Mouse (Mus musculus) A20 (cell line): ENCODE results near the gene Pim3.

Source experiments
- DNase-seq: peaks from one replicate; pipeline ENCODE4 v3.0.0-alpha.2; 2011; ENCODE audit warnings: low read depth, low spot score

The Pim3 gene

DNA sequence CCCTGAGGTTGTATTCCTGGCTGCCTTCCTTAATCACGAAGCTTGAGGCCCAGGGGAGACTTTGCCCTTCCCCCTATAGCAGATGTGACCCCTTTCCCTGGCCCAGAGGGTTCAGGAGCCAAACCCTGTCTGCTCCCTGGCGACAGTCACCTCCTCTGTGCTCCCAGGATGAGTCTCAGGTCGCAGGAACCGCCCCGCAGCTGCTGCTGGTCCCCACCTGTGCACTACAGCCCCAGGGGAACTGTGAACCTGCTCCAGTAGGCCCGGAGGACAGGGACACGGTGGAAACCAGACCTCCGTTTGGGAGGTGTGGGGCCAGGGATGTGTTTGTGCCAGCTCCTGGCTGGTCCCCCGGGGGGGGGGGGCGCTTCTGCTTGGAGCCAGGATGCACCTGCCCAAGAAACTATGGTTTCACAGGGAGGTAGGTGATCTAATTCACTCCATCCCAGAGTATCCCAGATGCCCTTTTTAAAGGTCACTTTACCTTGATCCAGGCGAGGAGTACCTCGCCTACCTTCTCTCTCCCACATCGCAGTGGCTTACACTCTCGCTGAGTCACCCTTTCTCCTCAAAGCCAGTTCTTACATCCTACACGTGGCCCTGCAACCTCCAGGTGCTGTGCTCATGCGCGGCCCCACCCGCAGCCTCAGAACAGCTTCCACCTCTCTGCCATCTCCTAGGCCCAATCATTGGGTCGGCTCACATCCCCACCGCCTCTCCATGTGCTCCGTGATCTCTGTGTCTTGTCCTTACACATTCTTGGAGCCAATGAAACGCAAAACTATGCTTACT, 19.5 kb downstream of the Pim3 start:
- no peak for DNase-seq

DNA sequence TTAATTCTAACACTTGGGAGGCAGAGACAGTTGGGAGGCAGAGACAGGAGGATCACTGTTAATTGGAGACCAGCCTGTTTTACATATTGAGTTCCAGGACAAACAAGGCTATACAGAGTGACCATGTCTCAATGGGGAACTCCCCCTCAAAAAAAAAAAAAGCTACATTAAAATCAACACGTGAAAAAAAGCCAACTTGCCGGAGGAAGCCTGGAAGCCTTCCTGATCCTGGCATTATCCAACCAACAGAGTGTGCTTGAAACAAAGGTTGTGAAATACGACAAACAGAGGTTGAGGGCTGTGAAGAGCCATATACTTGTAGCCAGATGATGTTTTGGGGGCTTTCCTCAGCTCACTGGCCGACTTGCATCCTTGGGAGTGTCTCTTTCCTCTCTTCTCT, 20.9 kb downstream of the Pim3 start:
- no peak for DNase-seq

DNA sequence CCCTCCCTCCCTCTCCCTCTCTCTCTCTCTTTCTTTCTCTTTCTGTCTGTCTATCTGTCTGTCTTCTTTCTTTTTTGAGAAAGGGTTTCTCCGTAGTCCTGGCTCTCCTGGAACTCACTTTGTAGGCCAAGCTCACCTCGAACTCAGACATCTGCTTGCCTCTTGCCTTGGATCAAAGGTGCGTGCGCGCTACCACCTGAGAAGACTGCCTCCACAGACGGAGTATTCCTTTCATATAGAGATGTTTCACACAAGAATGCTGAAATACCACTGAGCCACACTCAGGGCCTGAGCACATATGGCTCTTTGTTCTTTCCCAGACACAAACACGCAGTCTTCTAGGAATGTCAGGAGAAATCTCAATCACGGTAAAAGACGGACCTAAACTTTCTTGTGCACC, 21.4 kb downstream of the Pim3 start:
- DNase-seq: no peak

DNA sequence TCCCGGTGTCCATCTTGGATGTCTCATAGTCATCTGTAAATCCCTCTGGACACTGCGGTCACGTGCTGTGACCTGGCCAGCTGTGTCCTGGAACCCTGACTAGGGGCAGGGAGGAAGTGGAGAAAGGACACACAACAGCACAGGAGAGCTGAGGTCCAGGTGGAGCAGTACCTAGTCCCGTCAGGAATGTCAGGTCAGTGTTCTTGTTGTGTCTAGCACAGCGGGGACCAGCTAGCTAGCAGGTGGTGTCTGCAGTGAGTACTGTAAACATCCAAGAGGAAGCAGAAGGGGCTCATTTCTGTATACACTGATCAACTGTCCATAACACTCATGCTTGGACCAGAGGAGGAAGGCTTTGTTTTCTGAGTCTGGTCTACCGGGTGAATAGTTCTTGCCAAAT, 23.4 kb downstream of the Pim3 start:
- no peak for DNase-seq

DNA sequence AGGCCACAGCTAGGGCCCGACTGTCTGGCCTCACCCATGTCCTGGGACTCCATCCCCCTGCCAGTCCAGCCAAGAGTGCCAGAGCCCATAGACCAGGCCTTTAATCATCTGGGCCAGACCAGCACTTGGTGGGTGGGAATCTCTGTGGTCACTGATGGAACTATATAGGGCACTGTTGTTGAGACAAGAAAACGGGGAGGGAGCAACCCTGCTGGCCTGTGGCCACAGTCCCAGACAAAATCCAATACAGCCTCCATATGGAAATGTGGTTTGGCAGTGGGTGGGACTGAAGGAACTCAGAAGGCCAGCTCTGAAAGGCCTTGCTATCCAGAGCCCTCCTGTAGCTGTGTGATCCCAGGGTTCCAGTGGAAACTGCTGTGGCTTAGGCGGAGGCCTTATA, 27.0 kb downstream of the Pim3 start:
- DNase-seq: no peak

DNA sequence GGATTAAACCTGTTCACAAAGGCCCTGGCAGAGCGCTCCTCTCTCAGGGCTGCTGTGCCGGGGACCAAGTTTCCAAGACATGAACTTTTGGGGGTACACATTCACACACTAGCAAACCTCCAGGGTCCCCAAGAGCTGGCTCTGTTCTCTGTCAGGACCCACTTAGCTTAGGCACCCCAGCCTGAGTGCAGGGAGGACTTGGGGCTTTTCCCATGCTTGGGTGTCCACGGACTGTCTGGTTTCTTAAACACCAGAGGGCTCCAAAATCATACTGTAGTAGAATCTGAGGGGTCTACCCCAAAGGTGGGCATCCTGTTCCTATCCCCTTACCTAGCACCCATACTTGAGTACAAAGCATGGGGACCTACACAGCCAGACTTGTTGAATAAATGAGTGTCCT, 28.0 kb downstream of the Pim3 start:
- no peak for DNase-seq

DNA sequence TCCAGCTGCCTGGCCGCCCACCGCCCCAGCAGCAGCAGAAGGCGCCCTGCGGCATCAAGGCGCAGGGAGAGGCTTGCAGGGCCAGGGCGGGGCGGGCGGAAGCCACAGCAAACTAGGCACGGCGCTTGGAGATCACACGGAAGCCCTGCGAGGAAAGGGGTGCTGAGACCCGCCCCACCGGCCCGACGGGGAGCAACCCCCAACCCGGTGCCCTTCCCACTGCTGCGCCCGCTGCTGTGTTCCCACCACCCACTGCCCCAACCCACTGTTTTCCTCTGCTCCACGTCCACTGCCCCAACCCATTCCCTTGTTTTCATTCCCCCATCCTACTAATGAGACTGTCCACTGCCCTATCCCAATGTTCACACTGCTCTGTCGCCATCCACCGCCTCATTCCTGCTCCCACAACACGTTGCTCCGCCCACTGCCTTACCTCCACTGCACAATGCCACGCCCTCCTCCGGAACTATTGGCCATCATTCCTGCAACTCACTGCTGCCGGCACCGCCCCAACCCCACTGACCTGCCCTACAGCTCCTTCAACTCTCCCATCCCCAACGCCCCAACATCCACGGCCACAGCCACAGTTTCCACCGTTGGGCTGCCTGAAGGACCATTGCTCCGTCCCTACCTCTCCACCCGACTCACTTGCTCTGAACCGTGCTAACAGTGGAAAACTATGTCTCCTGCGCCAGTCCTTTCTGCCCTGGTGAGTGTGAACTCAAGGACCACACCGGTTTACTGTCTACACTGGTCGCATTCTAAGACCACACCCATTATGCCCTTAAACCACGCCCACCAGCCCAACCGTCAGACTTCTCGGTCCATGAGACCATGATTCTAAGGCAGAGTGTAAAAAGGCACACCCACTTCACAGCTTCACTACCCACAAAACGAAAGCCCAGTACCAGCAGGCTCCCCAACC, 29.0 kb downstream of the Pim3 start:
- no peak for DNase-seq

DNA sequence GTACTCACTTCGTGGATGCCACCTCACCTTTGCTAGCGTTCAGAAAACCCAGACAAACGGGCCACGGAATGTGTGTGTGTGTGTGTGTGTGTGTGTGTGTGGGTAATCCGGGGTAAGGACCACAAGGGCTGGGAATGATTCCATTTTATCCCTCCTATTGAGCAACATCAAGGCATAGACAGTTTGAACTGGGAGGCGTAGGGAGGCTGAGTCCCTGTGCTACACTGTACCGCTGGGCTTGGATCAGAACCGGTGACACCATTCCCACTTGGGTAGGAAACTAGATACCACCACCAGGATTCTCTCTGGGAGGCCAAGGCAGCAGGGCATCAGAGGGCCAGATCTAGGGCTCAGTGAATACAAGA, 29.7 kb downstream of the Pim3 start:
- DNase-seq: no peak

DNA sequence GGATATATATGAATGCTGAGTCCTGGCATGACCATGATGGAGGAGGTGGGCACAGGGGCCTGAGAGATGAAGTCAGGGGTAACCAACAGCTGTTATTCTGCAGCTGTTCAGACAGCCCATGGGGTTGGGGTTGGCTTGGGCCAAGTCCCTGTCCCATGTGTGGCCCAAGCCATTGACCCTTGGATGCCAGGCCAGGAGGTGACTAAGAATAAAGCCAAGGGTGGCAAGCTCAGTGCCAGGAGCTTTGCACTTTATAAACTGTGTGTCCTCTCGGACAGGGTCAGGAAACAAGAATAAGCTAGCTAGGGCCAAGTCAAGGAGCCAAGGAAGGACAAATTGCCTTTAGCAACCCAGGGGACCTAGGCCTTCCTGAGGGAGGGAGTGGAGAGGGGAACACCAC, 30.3 kb downstream of the Pim3 start:
- no peak for DNase-seq

DNA sequence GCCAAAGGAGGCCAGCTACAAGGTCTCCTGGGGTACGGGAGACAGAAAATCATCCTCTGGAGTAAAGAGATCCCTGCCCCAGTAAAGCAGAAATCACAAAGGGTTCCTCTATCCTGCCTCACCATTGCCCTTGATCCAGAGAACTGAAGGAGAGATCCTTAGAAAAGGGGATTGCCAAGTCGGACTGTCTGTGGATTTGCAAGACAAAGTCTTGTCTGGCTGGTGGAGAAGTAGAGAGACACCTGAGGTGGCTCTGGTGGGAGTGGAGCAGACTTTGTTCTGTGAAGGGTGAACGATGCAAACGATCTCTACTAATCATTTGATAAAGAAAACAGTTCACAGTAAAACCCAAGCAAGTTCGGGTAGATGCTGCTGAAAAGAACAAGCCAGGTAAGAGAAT, 30.9 kb downstream of the Pim3 start:
- DNase-seq: no peak

DNA sequence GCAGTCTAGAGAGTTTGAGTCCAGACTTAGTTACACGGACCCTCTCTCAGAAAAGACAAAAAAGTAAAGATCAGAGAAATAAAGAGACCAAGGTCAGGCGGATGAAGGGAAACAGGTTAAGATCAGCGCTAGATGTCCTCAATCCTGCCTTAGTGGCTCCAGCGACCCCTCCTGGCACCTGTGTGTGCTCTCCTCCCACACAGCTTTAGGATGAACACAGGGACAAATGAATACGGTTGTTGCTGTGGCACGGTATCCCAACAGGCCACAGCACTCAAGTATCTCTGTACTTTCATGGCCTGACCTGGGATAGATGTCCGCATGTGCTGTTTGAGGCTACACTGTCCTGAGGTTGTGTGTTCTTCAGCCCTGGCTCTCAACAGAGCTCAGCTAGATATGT, 33.1 kb downstream of the Pim3 start:
- no peak for DNase-seq

DNA sequence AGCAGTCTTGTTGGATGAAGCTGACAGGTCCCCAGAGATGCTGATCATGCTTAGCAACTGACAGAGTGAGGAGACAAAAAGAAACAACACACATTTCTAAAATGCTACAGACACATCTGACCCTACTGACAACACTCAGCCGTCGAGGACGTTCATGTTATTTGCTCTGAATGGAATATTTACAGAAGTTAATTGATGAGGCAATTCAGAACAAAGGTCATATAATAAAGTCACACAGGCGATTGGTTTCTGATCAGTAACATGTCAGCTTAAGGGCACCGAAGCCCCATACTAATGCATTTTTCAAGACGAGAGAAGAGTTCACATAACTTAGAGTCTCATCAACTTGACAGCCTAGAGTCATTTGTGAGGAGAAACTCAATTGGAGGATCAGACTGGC, 33.9 kb downstream of the Pim3 start:
- no peak for DNase-seq

DNA sequence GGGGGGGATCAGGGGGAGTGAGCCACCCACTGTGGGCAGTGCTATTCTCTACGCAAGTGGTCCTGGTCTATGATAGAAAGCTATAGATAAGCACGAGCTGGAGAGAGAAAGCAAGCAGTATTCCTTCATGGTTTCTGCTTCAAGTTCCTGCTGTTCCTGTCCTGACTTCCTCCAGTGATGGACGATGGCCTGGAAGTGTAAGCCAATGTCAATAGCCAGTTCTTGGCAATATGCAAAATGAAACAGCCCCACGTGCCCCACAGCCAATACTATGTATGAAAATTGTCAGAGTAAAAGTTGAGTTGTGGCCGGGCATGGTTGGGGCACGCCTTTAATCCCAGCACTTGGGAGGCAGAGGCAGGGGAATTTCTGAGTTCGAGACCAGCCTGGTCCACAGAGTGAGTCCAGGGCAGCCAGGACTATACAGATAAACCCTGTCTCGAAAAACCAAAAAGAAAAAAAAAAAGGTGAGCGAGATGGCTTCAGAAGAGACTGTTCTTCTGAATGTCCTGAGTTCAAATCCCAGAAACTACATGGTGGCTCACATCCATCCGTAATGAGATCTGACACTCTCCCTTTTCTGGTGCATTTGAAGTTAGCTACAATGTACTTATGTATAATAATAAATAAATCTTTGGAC, 34.5 kb downstream of the Pim3 start:
- no peak for DNase-seq

DNA sequence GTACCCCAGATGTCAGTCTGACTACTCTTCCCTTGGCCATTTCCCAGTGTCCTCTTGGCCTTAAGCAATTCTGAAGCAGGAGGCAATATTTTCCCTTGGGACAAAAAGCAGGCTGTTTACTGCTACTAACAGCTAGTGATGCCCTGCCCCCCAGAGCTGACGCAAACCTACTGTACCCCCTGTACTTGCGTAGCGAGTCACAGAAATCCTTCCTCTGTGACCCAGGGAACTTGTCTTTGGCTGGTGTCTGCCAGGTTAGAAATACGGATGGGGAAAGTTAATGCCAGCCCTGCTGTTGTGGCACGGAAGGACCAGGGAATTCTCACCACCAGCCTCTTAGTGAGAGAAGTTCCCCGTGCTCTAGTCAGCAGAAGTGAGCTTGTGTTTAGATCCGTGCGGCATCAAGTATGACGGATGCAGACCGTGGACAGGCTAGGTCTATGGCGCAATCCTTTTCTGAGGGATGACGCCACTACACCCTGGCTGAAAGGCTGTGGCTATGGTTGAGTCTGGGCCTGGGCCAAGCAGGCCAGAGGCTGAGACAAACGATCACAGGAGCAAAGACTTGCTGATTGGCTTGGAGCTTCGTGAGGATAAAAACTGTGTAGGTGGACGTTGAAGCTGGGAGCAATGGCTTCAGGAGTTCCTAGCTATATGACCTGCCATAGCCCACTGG, 40.4 kb downstream of the Pim3 start:
- DNase-seq: no peak

DNA sequence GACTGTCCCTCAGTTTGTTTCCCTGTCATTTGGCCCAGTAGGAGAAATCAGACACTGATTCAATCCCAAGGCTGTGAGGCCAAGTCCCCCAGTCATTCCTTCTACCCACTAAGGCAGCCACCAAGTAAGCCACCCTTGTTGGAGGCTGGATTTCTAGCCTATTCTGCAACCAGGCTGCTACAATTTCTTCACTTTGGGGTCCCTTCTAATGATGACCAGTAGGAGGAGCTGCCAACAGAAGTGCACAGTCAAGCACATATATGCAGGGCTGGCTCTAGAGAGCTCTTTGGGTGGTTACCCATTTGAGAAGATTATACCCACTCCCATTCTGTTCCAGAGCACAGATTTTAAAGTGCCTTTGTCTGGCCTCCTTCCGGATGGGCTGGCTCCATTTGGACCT, 41.1 kb downstream of the Pim3 start:
- DNase-seq: peak; percentile 31

DNA sequence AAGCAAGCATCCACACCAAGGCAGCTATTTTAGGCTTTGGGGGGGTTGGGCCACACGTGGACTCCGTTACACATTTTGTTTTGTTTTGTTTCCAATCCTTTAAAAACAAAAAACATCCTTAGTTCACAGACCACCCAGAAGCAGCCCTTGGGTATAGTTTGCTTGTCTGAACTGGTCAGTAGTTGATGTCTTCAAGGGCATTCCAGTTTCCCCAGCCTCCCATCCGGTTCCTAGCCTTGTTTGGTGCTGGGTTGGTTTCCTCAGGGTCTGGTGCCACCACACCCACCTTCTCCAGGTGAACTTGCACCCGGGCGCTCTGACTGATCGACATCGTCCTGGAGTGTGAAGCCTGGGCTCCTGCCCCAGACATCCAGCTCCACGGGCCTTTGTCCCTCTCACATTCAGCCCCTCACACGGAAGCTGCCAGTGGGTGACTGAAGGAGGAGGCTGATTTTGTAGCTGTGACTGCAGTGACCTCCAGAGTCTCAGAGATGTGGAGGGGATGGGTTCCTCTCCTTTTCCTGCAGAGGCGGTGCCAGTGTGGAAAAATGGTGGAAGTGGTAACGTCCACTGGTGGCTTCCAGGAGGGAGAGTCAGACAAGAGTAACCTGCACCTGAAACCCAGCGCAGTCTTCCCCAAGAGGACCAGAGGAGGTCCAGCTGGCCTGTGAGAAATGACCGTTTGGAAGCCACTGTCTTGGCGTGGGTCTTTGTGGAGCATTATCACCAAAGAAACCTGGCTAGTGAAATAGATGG, 42.2 kb downstream of the Pim3 start:
- DNase-seq: no peak

DNA sequence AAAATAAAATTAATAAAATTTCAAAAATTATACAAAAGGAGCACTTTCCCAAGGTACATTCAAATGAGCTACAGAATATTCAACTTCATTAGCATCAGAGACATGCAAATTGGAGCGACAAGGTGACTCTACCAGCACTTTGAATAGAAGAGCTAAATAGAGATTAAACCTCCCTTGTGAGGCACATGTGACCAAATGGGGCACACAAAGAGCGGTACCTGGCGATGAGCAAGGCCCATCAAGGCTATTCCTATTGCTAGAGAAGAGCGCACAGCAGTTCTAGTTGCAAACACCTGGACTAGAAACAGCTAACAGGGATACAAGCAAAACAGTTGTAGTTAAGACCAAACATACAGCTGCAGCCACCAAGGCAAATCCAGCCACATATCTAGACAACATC, 44.4 kb downstream of the Pim3 start:
- DNase-seq: no peak

DNA sequence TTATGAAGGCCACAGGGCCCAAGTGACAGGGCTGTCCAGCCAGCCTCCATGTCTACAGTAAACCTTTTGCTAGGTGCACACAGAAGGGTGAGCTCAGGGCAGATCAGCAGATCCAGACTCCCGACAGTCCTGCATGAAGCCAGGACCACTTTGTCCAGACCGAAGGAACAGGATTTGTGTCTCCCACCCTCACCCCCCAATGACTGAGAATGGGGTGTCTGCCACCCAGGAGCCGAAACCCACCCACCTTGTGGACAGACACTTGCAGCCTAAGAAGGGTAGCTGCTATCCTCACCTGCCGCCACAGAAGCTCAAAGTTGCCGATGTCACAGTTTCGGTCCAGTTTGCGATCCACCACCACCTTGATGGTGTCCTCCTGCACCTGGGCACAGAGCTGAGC, 53.1 kb downstream of the Pim3 start:
- no peak for DNase-seq
